Mouse (Mus musculus) MEL-GATA-1-ER (cell line): ENCODE measurements around the gene Casc1.

Experiments used
- DNase-seq: peaks from one replicate; pipeline ENCODE4 v3.0.0-alpha.2; 2012; ENCODE audit warnings: low read depth; ENCODE audit errors: extremely low read depth

The Casc1 gene

DNA sequence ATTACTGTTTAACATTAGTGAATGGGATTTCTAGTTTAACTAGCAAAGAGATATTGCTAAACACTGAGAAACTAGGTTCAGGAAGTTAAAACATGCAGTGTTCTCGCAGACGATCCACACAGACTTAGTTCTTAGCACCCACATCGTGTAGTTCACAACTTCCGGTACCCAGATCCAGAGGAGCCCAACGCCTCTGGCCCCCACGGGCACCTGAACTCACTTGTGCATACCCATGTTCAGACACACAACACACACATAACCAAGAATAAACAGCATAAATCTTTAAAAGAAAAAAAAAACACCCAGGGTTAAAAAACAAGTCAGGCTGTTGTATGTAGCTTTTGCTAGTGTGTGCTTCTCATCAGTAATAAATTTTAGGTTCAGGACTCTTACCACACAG lies 6.4 kb downstream of the Casc1 start:
- no peak for DNase-seq

DNA sequence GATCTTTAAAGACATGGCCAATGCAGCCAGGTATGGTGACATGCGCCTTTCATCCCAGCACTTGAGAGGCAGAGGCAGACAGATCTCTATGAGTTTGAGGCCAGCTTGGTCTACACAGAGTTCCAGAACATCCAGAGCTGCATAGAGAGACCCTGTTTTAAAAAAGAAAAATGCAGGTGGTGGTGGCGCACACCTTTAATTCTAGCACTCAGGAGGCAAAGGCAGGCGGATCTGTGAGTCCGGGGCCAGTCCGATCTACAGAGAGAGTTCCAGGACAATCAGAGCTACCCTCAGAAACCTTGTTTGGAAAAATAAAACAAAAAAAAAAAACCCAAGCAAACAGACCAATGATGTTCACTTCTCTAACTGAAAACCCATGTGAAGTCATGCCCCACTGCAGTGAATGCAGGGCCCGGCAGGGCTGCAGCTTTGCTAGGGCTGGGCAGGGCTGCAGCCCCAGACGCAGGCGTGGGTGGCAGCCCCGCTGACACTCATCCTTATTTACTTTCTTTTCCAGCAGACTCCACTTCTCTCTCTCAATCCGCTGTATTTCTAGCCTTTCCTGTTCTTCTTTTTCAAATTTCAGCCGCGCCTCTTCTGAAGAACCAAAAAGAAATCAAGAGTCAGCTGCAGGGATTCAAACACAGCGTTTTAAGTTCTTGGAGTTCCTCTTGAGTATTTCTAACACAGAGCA lies 8.2 kb downstream of the Casc1 start:
- DNase-seq: no peak

- DNase-seq: no peak
Measured at GRCm38 (mm10) chr6:145197949-145198686, 12.7 kb downstream of the Casc1 start.

DNA sequence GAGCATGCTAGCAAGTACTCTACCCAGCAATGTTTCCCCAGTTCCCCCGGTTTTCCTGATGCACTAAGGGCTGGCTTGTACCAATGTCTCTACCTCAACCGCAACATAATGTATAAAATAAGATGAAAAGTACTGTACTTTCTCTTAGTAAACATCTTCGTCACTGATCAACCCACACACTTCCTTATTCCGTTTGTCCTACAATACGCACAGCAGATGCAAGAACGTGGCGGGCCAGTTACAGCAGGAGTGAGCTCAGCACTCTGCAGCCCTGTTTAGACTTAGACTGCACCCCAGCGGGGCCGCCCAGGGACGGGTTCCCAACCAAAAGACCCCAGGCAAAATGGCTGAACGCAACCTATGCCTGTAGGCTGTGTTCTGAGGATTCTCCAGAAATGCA lies 17.4 kb downstream of the Casc1 start:
- no peak for DNase-seq

- DNase-seq: no peak
Measured at GRCm38 (mm10) chr6:145193038-145193437, 17.8 kb downstream of the Casc1 start.

- peak; percentile 57 for DNase-seq
Measured at GRCm38 (mm10) chr6:145187093-145188088, 23.4 kb downstream of the Casc1 start.

DNA sequence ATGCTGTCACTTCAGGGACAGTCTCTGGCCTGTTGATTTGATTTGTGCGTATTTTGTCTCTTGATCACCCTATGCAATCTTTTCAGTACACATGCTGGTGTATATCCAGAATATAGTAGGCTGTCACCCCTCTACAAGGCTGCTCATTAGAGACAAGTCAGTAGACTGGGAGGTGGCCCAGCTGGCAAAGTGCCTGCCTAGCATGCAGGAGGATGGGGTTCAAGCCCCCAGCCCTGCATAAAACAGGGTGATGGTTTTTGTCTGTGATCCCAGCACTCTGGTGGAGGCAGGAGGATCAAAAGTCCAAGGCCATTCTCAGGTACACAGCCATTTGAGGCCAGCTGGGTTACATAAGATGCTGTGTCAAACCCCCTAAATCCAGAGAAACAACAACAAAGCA lies 24.7 kb downstream of the Casc1 start:
- no peak for DNase-seq

GRCm38 (mm10) chr6:145182044-145182443 lies 28.8 kb downstream of the Casc1 start:
- DNase-seq: no peak

DNA sequence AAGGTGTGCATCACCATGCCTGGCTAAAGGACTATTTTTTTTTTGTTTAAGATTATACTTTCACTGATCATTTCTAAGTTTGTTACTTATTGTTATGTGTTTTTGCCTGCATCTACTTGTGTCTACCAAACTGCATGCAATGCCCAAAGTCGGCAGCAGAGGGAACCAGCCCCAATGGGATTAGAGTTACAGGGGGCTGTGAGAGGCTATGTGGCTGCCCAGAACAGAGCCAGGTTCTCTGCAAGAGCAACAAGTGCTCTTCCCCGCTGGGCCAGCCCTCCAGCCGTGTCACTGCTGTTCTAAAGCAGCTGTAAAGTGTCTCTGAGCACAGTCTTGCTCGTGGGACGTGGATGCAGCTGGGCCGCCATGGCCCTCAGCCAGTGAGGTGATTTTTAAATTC lies 31.1 kb downstream of the Casc1 start:
- peak; percentile 38 for DNase-seq

GRCm38 (mm10) chr6:145176474-145176873 lies 34.3 kb downstream of the Casc1 start:
- no peak for DNase-seq

DNA sequence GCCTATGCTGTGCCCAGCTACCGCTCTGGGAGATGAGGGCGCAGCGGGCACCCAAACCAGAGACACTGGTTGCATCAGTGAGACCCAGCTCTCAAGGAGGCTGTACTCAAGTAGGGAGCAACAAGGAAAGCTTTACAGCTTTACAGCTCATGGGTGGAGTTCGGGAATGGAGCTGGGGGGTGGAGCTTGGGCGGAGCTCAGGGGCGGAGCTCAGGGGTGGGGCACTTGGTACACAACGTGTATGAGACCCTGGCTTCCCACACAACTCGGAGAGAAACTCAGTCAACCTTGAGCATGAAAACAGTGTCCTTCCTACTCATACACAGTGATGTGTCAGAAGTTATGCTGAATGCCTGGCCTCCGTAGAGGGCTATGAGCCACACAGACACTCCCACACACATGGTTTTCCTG lies 35.2 kb downstream of the Casc1 start:
- no peak for DNase-seq

DNA sequence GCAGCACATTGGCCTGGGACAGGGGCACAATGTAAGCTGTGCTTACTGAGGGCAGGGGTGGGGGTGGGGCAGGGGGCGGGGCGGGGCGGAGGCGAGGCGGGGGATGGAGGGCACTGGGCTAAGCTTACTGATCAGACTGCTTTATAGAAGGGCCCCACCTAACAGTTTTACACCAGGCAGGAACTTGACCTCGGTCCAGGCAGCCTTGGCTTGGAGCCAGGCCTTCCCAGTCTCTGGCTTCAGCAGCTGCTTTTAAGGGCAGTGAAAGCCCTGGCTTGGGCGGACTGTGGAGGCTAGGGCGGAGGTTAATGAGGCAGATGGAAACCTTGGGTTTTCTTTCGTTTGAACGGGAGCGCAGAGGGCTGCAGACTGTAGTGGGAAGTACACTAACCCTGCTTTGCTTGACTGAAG lies 37.0 kb downstream of the Casc1 start:
- DNase-seq: no peak

- no peak for DNase-seq
Measured at GRCm38 (mm10) chr6:145171892-145172606, 38.8 kb downstream of the Casc1 start.

- DNase-seq: no peak
Measured at GRCm38 (mm10) chr6:145160581-145160980, 50.2 kb downstream of the Casc1 start.

DNA sequence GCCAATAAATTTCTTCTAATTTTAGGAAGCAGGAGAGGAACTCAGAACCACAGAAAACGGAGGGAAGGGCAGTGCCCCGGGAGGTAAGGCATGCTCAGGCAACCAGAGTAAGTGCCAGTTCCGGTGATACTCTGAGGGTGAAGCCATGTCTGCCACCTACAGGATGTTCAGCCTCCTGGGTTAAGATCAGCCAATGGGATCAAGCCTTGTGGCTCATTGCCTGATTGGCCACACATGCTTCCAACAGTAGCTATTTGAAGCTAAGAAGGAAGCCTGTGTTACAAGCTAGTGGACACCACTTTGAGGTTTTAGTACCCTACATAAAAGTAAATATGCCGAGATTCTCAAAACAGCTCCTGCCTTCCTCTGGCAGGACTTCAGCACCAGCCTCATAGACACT lies 52.2 kb downstream of the Casc1 start:
- DNase-seq: no peak

DNA sequence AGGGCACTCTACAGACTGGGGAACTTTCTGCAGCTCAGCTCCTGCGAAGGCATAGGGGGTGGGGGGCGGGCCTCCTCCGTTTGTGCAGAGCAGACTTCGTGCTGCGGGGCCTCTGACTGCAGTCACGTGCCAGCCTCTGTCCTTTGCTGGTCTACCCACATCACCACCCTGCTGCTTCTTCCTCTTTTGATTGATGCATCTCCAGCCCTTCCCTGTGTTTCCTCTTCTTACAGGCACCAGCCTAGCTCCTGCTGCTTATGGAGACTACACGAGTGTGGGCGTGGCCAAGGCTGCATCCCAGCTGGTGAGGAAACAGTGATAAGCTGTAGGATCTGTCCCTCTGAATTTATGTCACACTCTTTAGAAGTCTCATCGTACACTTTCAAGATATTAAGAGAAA lies 61.8 kb downstream of the Casc1 start:
- peak; percentile 90 for DNase-seq

- no peak for DNase-seq
Measured at GRCm38 (mm10) chr6:145147716-145148115, 63.1 kb downstream of the Casc1 start.

GRCm38 (mm10) chr6:145145173-145145572 lies 65.6 kb downstream of the Casc1 start:
- no peak for DNase-seq

GRCm38 (mm10) chr6:145141827-145142226 lies 69.0 kb downstream of the Casc1 start:
- DNase-seq: no peak

GRCm38 (mm10) chr6:145140706-145141105 lies 70.1 kb downstream of the Casc1 start:
- no peak for DNase-seq
